Mouse (Mus musculus) right cerebral cortex, postnatal 10 days (tissue): ENCODE data around the gene Hrh2.

ENCODE experiments used
- DNase-seq, 2 experiments: peaks; one replicate each; pipeline ENCODE4 v3.0.0; 2021; ENCODE audit warnings: low spot score in 2 of 2

Gene Hrh2

GRCm38 (mm10) chr13:54263641-54264040 is 71.7 kb downstream of the Hrh2 start:
- no peak for DNase-seq

GRCm38 (mm10) chr13:54266472-54266871 is 74.5 kb downstream of the Hrh2 start:
- peak; percentile 68 to 85 for DNase-seq

GRCm38 (mm10) chr13:54269087-54269486 is 77.2 kb downstream of the Hrh2 start:
- no peak for DNase-seq

- DNase-seq = peak in 1 of 2 experiments; percentile 68
These were observed 77.7 kb downstream of the Hrh2 start for GRCm38 (mm10) chr13:54269628-54270027.

- no peak for DNase-seq
These were observed 80.1 kb downstream of the Hrh2 start for GRCm38 (mm10) chr13:54272076-54272475.

- DNase-seq = no peak
These were observed 85.5 kb downstream of the Hrh2 start for GRCm38 (mm10) chr13:54277406-54277805.

GRCm38 (mm10) chr13:54280366-54280765 is 88.4 kb downstream of the Hrh2 start:
- no peak for DNase-seq

- no peak for DNase-seq
These were observed 89.2 kb downstream of the Hrh2 start for GRCm38 (mm10) chr13:54281149-54281548.

- DNase-seq = no peak
These were observed 89.7 kb downstream of the Hrh2 start for GRCm38 (mm10) chr13:54281623-54282022.

- DNase-seq = peak in 1 of 2 experiments; percentile 63
These were observed 90.4 kb downstream of the Hrh2 start for GRCm38 (mm10) chr13:54282149-54282860.

GRCm38 (mm10) chr13:54282861-54283206 is 90.9 kb downstream of the Hrh2 start:
- peak in 1 of 2 experiments; percentile 64 for DNase-seq
